Mouse (Mus musculus) embryonic facial prominence, embryonic 11.5 days (tissue): ENCODE data around the gene Gm12117. TPM values are rescaled to one million over a fixed set of nuclear protein-coding genes. Genes with fewer than 3 reads are reported as not detected.

Experiments used
- ATAC-seq: fragments of 200-750 bp; cut with Nextera tagmentation; replicated peaks from 2 replicates; pipeline ENCODE4 v1.8.0; 2017; ENCODE audit warnings: low read depth; ENCODE audit not compliant: insufficient number of reproducible peaks, low FRiP score, low TSS enrichment
- DNase-seq: peaks from one replicate; pipeline ENCODE4 v3.0.0-alpha.2; 2015; ENCODE audit warnings: low spot score
- H3K27ac ChIP-seq: fragments of 300-500 bp; sonication (generic); replicated peaks from 2 replicates; pipeline ENCODE4 v1.5.1; 2014; ENCODE audit warnings: mild to moderate bottlenecking, low read depth, low read length, control low read depth
- H3K27me3 ChIP-seq: fragments of 300-500 bp; sonication (generic); 2 replicates; pipeline ENCODE4 v1.6.1; 2014; ENCODE audit warnings: mild to moderate bottlenecking, low read length, moderate library complexity, mixed read lengths; ENCODE audit not compliant: control insufficient read depth, insufficient read depth
- H3K36me3 ChIP-seq: fragments of 300-500 bp; sonication (generic); replicated peaks from 2 replicates; pipeline ENCODE4 v1.6.1; 2014; ENCODE audit warnings: low read depth, mild to moderate bottlenecking, low read length, moderate library complexity, mixed read lengths; ENCODE audit not compliant: control insufficient read depth, insufficient read depth
- H3K4me1 ChIP-seq: fragments of 300-500 bp; sonication (generic); 2 replicates; pipeline ENCODE4 v1.6.1; 2014; ENCODE audit warnings: low read length, mixed read lengths; ENCODE audit not compliant: control insufficient read depth, insufficient read depth
- H3K4me2 ChIP-seq: fragments of 300-500 bp; sonication (generic); 2 replicates; pipeline ENCODE4 v1.6.1; 2014; ENCODE audit warnings: low read depth, mild to moderate bottlenecking, control low read depth, low read length, moderate library complexity
- H3K4me3 ChIP-seq: fragments of 300-500 bp; sonication (generic); 2 replicates; pipeline ENCODE4 v1.5.1; 2014; ENCODE audit warnings: low read depth, low read length, control low read depth
- H3K9ac ChIP-seq: fragments of 300-500 bp; sonication (generic); replicated peaks from 2 replicates; pipeline ENCODE4 v1.6.1; 2014; ENCODE audit warnings: mild to moderate bottlenecking, control low read depth, low read length
- H3K9me3 ChIP-seq: fragments of 300-500 bp; sonication (generic); replicated peaks from 2 replicates; pipeline ENCODE4 v1.6.1; 2016; ENCODE audit warnings: mild to moderate bottlenecking, low read length, inconsistent platforms, mixed read lengths; ENCODE audit not compliant: control insufficient read depth
- WGBS: fragments of 180-500 bp; shearing (Covaris S2); extraction: QIAGEN DNeasy Blood & Tissue Kit; methylation state at CpG from one replicate; pipeline ENCODE4 v1.1.7; 2014; 5-methylcytosine and 5-hydroxymethylcytosine counted together
- polyA plus RNA-seq: library from polyadenylated mRNA; unstranded; fragments of >200 nt; fragmentation: Nextera tagmentation; extraction: Ambion mirVana; gene quantifications from 2 replicates; pipeline ENCODE4 v1.2.1, GENCODE M21; 2014

Gene Gm12117
- polyA plus RNA-seq = not detected in 2 replicates

DNA sequence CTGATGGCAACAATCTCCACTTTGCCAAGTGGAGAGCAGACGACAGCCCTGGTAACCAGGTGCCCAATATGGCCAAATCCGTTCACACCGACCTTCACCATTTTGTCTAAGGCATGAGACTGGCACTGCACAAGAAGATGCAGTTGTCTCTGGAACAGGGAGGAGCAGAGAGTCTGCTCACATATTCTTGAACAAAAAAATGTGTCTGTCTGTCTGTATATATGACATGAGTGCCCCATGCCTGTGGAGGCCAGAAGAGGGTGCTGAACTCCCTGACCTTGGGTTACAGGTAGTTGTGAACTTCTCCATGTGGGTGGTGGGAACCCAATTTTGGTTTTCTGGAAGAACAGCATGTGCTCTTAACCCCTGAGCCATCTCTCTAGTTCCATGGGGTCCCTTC, at the start of gene Gm12117:
Gm12117 (minus strand) TSS at position 101 of the 400 bp plus-strand sequence.
- DNase-seq (no peak), ATAC-seq (no peak)
- 99% methylated on average over 3 of the region's 3 CpGs for WGBS
- Histone ChIP-seq H3K9ac (no peak within 1 kb of the TSS), H3K4me2 (no peak within 1 kb of the TSS), H3K27me3 (no peaks in the 10 kb centered on the region), H3K4me1 (no peaks in the 10 kb centered on the region), H3K27ac (no peak within 1 kb of the TSS), H3K36me3 (no peaks in the 10 kb centered on the region), H3K4me3 (no peak within 1 kb of the TSS), H3K9me3 (no peaks in the 10 kb centered on the region)

DNA sequence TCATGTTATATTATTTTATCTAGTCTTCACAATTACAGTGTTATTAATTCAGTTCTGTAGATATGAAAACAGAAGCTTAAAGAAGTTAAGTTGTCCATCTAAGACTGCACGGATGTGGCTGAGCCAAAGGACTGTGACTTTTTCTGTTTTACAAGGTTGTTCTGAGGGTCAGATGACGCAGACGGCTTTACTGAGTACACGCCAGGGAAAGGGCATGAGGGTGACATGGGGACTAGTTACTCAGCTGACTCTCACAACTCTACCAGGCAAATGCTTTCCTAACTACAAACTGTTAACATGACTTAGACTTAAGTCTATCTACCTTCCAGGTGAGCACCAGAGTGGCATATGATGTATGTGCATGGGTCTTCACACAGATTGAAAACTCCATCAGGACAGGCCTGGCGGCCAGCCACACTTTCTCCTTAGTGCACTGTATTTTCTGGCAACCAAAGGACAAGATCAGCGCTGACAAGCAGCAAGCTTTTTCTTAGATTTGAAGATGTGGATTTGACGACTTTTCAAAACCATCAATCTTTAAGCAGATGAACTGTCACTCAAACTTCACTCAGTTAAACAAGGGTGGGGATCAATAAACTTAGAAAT, 42.6 kb upstream of the Gm12117 start:
- 83% methylated on average over 7 of the region's 7 CpGs for WGBS
- no peaks in the 10 kb centered on the region for H3K4me1 ChIP-seq
- no peaks in the 10 kb centered on the region for H3K36me3 ChIP-seq
- H3K9ac ChIP-seq = no peak overlapping the region
- DNase-seq (no peak), ATAC-seq (no peak)
- no peak overlapping the region for H3K4me2 ChIP-seq
- H3K27ac ChIP-seq = no peak overlapping the region
- H3K9me3 ChIP-seq = no peaks in the 10 kb centered on the region
- no peak overlapping the region for H3K4me3 ChIP-seq
- no peaks in the 10 kb centered on the region for H3K27me3 ChIP-seq

DNA sequence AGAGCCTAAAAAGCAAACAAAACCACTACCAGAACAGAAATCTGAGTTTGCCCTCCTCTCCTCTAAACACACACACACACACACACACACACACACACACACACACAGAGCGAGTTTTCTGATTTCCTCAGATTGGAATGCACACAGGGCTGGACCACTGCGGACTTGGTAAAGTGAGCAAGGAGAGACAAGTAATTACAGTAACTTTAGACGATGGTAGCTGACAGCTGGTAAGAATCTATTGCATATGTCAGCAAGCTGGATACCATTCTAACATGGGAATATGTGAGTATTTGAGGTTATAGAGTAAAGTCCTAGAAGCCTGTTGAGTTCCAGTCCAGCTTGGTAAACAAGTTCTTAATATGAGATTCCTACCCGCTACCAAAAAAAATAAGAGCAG, 33.0 kb upstream of the Gm12117 start:
- Histone ChIP-seq H3K36me3 (no peaks in the 10 kb centered on the region), H3K4me2 (no peak overlapping the region), H3K4me1 (no peaks in the 10 kb centered on the region), H3K27ac (no peak overlapping the region), H3K9ac (no peak overlapping the region), H3K4me3 (no peak overlapping the region), H3K9me3 (no peaks in the 10 kb centered on the region), H3K27me3 (no peaks in the 10 kb centered on the region)
- DNase-seq (peak; percentile 61), ATAC-seq (0 out of 2 replicates have a peak, but pooled peaks have one; percentile 39)
- WGBS = 44% methylated on average over 4 of the region's 4 CpGs

DNA sequence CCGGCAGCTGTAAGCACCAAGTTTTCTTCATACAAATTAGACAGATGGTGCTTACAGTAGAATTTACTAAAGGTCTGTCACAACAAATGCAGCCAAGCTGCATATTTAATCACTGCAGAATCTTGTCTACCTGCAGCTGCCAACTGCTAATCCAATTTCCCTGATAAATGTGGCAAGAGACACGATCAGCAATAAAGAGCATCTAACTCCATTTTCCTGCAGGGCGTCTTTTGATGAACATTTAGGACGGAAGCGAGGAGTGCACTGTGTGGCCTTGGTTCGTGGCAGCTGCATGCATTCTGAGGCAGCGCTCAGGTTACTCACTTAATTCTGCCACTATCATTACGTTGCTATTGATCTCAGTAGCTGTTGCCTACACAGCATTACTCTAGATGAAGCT, 24.3 kb upstream of the Gm12117 start:
- H3K36me3 ChIP-seq = no peaks in the 10 kb centered on the region
- DNase-seq (peak; percentile 38), ATAC-seq (no peak)
- H3K4me1 ChIP-seq = no peaks in the 10 kb centered on the region
- 45% methylated on average over 8 of the region's 8 CpGs for WGBS
- no peak overlapping the region for H3K4me2 ChIP-seq
- H3K9me3 ChIP-seq = no peaks in the 10 kb centered on the region
- H3K9ac ChIP-seq = no peak overlapping the region
- H3K27me3 ChIP-seq = no peaks in the 10 kb centered on the region
- no peak overlapping the region for H3K27ac ChIP-seq
- H3K4me3 ChIP-seq = no peak overlapping the region

DNA sequence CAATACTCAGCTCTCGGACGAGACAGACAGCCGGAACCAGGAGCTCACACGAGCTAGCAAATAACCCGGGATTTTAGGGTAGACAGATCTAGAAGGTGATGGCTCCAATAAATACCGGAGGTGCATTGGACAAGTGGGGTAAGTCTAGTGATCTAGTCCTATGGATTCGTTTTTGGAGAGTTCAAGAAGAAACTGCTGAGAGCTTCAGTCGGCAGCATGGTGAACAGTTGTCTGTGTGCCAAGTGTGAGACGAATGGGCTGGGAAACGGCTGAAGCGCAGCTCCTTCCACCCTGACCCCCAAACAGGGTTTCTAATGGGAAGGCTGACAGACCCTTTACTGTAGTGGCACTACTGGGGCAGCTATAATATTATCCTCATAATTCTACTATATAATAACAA, 22.8 kb upstream of the Gm12117 start:
- DNase-seq (no peak), ATAC-seq (no peak)
- Histone ChIP-seq H3K36me3 (no peaks in the 10 kb centered on the region), H3K4me1 (no peaks in the 10 kb centered on the region), H3K9ac (no peak overlapping the region), H3K4me3 (no peak overlapping the region), H3K27ac (no peak overlapping the region), H3K4me2 (no peak overlapping the region), H3K9me3 (no peaks in the 10 kb centered on the region), H3K27me3 (no peaks in the 10 kb centered on the region)
- 81% methylated on average over 11 of the region's 11 CpGs for WGBS

DNA sequence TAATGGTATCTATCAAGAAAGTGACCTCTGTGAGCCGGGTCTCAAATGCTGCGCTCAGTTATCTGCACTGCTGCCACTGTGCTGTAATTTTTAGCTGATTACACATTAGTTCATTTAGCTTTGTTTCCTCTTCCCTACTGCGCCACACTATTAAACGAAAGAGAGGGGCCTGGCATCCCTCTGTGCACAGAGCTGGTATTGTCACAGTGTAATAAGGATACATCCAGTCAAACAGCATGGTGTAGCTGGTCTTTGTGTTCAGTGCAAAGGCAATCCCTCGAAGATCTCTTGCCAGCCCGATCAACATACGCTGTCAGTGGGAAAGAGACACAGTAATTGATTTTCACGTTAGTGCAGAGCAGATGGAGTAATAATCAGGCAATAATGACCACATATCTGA, 20.6 kb upstream of the Gm12117 start:
- ATAC-seq = no peak

DNA sequence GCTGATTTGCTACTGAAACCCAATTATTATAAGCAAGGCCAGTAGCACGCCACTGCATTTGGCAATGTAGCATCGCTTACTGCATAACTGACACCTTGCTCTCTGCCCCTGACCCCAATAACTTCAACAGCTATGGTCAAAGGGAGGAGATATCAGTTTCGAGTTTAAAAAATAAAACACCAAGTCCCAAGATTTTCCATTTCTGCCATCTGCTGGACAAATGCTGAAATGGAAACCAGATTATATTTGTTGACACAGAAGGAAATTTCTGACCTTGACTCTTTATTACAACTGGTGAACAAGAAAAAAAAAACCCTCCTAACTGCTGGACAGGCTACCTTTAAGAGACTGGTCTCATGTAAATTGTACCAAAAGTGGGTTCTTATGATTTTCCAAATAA, 18.9 kb upstream of the Gm12117 start:
- Histone ChIP-seq H3K9ac (no peak overlapping the region), H3K4me3 (no peak overlapping the region), H3K36me3 (no peaks in the 10 kb centered on the region), H3K4me1 (no peaks in the 10 kb centered on the region), H3K27ac (no peak overlapping the region), H3K4me2 (no peak overlapping the region), H3K27me3 (no peaks in the 10 kb centered on the region), H3K9me3 (no peaks in the 10 kb centered on the region)
- DNase-seq (peak; percentile 64), ATAC-seq (no peak)
- 40% methylated on average over 3 of the region's 3 CpGs for WGBS

More for the DNA sequence above, 20.6 kb upstream of the Gm12117 start:
- Histone ChIP-seq H3K27ac (no peak overlapping the region), H3K9me3 (no peaks in the 10 kb centered on the region), H3K36me3 (no peaks in the 10 kb centered on the region), H3K9ac (no peak overlapping the region), H3K4me2 (no peak overlapping the region), H3K27me3 (no peaks in the 10 kb centered on the region), H3K4me3 (no peak overlapping the region), H3K4me1 (no peaks in the 10 kb centered on the region)
- WGBS = 65% methylated on average over 8 of the region's 8 CpGs
- DNase-seq = no peak

DNA sequence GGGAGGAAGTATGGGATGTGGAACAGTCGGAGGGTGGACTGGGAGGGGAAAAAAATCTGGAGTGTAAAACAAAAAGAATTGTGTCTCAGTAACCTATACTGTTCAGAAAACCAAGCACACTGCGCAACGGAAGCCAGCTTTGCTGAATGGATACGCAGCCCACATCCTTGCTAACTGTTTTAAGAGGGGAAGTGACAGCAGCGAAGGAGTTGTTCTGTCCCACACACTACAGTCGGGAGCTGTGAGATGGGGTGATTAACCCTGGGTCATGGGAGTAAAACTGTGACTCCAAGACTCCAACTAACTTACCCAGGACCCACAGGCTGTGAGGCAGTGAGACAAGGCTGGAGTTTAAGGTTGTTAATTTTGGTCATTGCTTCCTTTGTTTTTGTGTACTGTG, 17.5 kb upstream of the Gm12117 start:
- Histone ChIP-seq H3K27me3 (no peaks in the 10 kb centered on the region), H3K27ac (no peak overlapping the region), H3K9ac (no peak overlapping the region), H3K4me2 (no peak overlapping the region), H3K4me3 (no peak overlapping the region), H3K9me3 (no peaks in the 10 kb centered on the region), H3K4me1 (no peaks in the 10 kb centered on the region), H3K36me3 (no peaks in the 10 kb centered on the region)
- no peak for DNase-seq
- 72% methylated on average over 6 of the region's 6 CpGs for WGBS
- ATAC-seq = no peak
